Mouse (Mus musculus) megakaryocyte, embryonic 14.5 days (primary cell): ENCODE results near the gene Cc2d1a. TPM values are rescaled to one million over a fixed set of nuclear protein-coding genes. Genes with fewer than 3 reads are reported as not detected.

ENCODE experiments used
- H3K27me3 ChIP-seq: replicated peaks from 2 replicates; pipeline ENCODE3; 2012; ENCODE audit warnings: inconsistent platforms
- H3K36me3 ChIP-seq: replicated peaks from 2 replicates; pipeline ENCODE3; 2012; ENCODE audit warnings: low read length, inconsistent platforms, mixed read lengths
- H3K4me1 ChIP-seq: 2 replicates; pipeline ENCODE4 v1.6.1; 2012; ENCODE audit warnings: inconsistent platforms
- H3K4me3 ChIP-seq: replicated peaks from 2 replicates; pipeline ENCODE3; 2012; ENCODE audit warnings: moderate library complexity, mild to moderate bottlenecking, inconsistent platforms
- H3K9me3 ChIP-seq: 2 replicates; pipeline ENCODE4 v1.6.1; 2012; ENCODE audit warnings: inconsistent platforms
- FLI1 ChIP-seq: IDR thresholded peaks from 2 replicates; pipeline ENCODE4 v1.6.1; 2012; ENCODE audit warnings: low read length, inconsistent platforms, mixed read lengths
- GATA1 ChIP-seq: IDR thresholded peaks from 3 replicates; pipeline ENCODE4 v1.6.1; 2012; ENCODE audit warnings: mixed read lengths, low read length, inconsistent platforms, borderline replicate concordance
- polyA plus RNA-seq: library from polyadenylated mRNA; stranded (reverse); fragments of >175 nt; gene quantifications from 2 replicates; pipeline ENCODE4 v1.2.3, GENCODE M21; 2012; ENCODE audit warnings: low replicate concordance; ENCODE audit not compliant: insufficient read depth

Cc2d1a gene
- polyA plus RNA-seq, 1 experiment = 32.7 TPM

DNA sequence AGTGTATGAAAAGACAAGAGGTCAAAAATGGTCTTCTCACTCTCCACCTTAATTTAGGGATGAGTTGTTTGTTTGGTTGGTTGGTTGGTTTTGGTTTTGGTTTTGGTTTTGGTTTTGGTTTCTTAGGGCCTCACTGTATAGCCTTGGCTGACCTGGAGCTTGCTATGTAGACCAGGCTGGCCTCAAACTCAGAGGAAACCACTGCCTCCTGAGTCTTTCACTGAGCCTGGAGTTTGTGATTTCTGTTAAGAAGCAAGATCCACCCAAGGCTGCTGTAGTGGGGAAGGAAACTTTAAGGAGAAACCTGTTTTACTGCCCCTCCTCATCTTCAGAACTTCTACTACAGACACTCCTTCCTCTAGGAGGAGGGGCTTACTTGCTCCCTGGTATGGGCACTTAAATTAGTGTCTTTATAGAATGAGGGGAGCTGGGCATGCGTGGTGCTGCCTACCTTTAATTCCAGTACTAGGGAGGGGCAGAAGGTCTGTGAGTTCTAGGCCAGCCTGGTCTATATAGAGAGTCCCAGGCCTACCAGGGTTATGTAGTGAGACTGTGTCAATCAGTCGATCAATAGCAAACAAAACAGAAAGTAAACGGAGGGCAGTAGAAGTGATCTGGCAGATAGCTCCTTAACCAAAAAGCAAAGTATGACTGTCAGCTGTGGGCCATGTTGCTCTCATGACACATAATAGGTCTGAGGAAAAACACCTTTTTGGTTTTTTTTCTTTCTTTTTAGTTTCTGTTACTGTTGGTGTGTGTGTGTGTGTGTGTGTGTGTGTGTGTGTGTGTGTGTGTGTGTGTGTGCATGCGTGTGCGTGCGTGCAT is 41.3 kb downstream of the Cc2d1a start:
- Histone ChIP-seq H3K9me3 (peaks cover 3% of the 10 kb centered on the region; the same call in 1 of the 2 replicates), H3K36me3 (peaks cover 18% of the 10 kb centered on the region), H3K4me1 (peaks cover 41% of the 10 kb centered on the region), H3K27me3 (no peaks in the 10 kb centered on the region), H3K4me3 (no peak overlapping the region)
- no peak for TF ChIP-seq FLI1
- no peak for TF ChIP-seq GATA1

DNA sequence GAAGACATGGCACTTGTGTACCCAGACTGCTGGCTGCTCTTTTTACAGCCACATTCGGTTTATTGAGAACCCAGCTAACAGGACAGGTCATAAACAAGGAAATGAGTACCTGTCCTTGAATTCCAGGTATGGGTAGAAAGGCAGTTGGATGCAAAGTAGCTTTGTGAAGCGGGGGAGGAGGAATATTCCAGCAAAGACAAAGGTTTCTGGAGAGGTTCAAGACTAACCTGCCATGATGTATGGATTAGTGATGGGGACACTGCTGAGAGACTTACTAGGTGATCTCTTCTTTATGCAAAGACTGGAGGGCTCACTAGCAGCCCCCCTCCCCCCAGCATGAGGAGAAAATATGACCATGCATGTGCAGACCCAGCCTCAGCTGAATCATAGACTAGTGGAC is 42.1 kb downstream of the Cc2d1a start:
- Histone ChIP-seq H3K27me3 (no peaks in the 10 kb centered on the region), H3K4me3 (no peak overlapping the region)
- TF ChIP-seq GATA1 (no peak), FLI1 (no peak)

DNA sequence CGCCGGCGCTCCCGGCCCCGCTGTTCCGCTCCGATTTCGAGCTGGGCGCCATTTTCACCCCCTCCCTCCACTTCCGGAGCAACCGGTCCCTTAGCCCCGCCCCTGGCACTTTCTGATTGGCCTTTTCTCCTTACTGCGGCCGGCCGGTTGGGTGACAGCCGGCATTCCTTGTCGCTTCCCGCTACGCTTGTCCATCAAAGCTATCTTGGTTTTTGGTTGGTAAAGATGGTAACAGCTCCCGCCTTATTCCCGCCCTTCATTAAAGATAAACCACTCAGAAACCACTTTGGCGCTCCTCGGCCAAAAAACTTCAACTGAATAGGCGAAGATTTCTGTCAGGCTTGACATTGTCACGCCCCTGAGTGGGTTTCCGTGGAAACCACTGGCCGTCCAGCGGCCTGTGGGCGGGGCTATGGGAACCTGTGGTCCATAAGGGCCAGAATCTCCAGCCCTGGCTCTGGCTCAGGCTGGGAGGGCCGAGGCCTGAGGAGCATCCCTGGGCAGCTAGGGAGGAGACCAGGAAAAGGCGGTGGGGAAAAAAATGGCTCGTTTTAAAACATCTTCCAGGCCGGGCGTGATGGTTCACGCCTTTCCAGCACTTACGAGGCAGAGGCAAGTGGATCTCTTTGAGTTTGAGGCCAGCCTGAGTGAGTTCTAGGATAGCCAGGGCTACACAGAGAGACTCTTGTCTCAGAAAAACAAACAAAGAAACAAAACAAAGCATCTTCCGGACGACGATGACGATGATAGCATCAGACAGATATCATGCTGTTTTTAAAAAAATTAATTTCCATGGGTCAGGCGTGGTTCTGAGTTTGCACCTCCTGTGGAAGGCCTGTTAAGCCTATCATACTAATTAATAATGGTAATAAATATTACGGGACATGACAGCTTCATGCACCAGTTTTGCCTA is 42.8 kb downstream of the Cc2d1a start, which contains the start of gene Dcaf15:
Gene Dcaf15 (minus strand): TSS at position 72 of the 913 bp plus-strand sequence.
- Histone ChIP-seq H3K4me3 (peak within 1 kb of the TSS; percentile 96), H3K9me3 (peaks cover 3% of the 10 kb centered on the region; the same call in 1 of the 2 replicates), H3K36me3 (peaks cover 29% of the 10 kb centered on the region), H3K27me3 (no peaks in the 10 kb centered on the region), H3K4me1 (peaks cover 47% of the 10 kb centered on the region)
- TF ChIP-seq GATA1 (no peak), FLI1 (no peak)

More for the DNA sequence above, 42.1 kb downstream of the Cc2d1a start:
- peaks cover 45% of the 10 kb centered on the region for H3K4me1 ChIP-seq
- peaks cover 3% of the 10 kb centered on the region; the same call in 1 of the 2 replicates for H3K9me3 ChIP-seq
- peaks cover 22% of the 10 kb centered on the region for H3K36me3 ChIP-seq

DNA sequence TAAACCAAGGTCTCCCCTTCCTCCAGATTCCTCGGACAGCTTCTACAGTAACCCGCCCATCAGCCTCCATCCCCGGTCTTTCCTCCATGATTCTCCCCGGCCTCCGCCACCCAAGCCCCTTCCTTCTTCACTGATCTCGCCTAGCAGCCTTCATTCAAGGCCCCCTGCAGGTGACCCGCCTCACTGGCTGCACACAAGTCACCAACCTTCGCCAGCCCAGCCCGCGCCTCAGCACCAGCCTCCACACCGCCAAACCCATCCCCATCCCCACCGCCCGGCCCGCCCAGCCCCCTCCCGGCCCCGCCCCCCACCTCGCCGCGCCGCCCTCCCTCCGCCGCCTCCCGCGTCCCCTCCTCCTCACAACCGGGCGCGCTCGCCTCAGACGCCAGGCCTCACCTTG is 43.5 kb downstream of the Cc2d1a start:
- Histone ChIP-seq H3K4me1 (peaks cover 48% of the 10 kb centered on the region), H3K27me3 (no peaks in the 10 kb centered on the region), H3K36me3 (peaks cover 36% of the 10 kb centered on the region), H3K4me3 (peak overlapping the region; percentile 96), H3K9me3 (peaks cover 3% of the 10 kb centered on the region; the same call in 1 of the 2 replicates)
- TF ChIP-seq FLI1 = no peak
- no peak for TF ChIP-seq GATA1

DNA sequence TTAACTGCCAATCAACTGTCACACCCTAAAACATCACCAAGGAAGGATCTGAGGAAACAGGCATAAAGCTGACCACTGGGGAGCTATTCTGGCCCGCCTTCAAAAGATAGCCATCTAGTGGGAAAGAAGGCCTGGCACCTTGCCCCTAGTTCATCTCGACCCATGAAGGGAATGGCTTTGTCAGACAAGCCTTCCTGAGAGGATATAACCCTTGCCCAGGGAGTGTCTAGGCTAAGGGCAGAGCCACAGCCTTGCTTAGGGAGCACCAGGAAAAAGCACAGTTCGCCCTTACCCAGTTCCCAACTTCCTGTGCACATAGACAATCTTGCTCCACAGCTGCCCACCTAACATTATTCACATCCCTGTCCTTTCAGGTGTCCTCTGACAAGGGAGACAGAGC is 44.1 kb downstream of the Cc2d1a start:
- peaks cover 3% of the 10 kb centered on the region; the same call in 1 of the 2 replicates for H3K9me3 ChIP-seq
- H3K27me3 ChIP-seq = no peaks in the 10 kb centered on the region
- H3K36me3 ChIP-seq = peaks cover 42% of the 10 kb centered on the region
- peak overlapping the region; percentile 96 for H3K4me3 ChIP-seq
- H3K4me1 ChIP-seq = peaks cover 48% of the 10 kb centered on the region
- TF ChIP-seq GATA1 (no peak), FLI1 (no peak)

DNA sequence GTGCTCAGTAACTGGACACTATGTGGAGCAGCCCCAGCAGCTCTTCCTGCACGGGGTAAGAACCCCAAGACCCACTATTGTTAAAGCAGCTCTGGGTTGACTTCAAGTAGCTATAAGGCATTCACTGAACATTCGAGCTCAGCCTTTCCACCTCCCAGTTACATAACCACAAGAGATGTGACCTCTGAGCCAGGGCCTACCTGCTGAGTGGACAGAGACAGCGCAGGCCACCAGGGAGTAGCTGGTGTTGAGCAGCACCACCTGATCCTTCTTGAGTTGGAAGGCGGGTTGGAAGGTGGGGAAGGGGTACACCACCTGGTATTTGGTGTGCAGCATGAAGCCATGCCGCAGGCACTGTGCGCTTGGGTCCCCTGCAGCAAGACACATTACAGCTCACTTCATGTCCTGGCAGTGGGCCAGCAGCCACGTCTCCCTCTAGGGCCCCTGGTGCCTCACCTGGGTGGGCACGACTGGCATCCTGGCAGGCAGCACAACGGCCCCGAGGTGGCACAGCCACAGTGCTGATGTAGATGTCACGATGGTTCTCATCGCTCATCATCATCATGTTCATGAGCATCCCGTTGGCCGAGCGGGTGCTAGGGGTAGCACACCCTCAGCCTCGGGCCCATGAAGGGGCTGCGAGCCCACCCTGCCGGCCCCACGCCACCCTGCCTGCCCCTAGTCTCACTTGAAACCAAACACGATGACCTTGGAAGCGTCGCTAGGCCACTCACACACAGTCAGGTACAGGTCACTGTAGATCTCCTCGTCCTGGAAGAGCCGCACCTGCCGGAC is 46.1 kb downstream of the Cc2d1a start:
- H3K27me3 ChIP-seq = no peaks in the 10 kb centered on the region
- peaks cover 62% of the 10 kb centered on the region for H3K36me3 ChIP-seq

DNA sequence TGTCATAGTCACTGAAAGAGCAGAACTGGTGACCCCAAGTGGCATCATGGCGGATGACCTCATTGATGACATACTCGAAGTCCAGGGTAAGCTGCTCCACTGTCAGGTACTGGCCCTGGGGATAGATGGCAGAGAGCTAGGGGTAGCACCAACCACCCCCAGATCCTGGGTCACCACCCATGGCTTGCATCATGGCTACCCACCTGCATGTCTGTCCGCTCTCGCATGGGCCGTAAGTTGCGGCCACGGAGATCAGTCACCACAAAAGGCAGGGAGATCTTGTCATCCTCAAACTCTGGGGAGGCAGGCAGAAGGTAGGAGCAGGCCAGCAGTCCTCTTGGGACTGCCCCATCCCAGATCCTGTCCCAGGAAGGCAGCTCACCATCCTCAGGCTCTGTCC is 49.4 kb downstream of the Cc2d1a start:
- Histone ChIP-seq H3K4me3 (peak overlapping the region; percentile 14), H3K9me3 (no peaks in the 10 kb centered on the region), H3K4me1 (peaks cover 25% of the 10 kb centered on the region), H3K36me3 (peaks cover 94% of the 10 kb centered on the region), H3K27me3 (no peaks in the 10 kb centered on the region)
- TF ChIP-seq FLI1 = no peak
- no peak for TF ChIP-seq GATA1

More for the DNA sequence above, 46.1 kb downstream of the Cc2d1a start:
- no peak for TF ChIP-seq FLI1
- no peak for TF ChIP-seq GATA1
- Histone ChIP-seq H3K9me3 (no peaks in the 10 kb centered on the region), H3K4me1 (peaks cover 48% of the 10 kb centered on the region), H3K4me3 (no peak overlapping the region)

DNA sequence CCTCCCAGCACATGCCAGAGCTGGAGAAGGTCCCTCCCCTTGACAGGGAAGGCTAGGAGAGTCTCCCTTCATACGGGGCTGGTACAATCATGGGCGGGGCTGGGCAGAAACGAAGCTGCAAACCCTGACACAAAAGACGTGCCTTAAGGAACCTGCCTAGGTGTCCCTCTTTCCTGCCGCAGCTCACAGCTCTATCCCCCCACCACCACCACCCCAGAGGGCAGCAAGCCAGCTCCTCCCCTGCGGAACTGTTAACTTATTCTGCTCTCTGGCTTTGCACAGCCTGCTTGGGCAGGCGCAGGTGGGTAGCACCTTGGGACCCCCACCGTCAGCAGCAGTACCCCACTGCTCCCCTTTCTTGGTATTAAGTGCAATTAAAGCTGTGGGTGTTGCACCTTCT is 51.7 kb downstream of the Cc2d1a start:
- H3K4me1 ChIP-seq = 0 out of 2 replicates have a peak, but pooled peaks cover 3% of the 10 kb centered on the region
- no peak overlapping the region for H3K4me3 ChIP-seq
- H3K36me3 ChIP-seq = peaks cover 95% of the 10 kb centered on the region
- no peaks in the 10 kb centered on the region for H3K9me3 ChIP-seq
- TF ChIP-seq GATA1 = no peak
- no peak for TF ChIP-seq FLI1
- H3K27me3 ChIP-seq = no peaks in the 10 kb centered on the region

DNA sequence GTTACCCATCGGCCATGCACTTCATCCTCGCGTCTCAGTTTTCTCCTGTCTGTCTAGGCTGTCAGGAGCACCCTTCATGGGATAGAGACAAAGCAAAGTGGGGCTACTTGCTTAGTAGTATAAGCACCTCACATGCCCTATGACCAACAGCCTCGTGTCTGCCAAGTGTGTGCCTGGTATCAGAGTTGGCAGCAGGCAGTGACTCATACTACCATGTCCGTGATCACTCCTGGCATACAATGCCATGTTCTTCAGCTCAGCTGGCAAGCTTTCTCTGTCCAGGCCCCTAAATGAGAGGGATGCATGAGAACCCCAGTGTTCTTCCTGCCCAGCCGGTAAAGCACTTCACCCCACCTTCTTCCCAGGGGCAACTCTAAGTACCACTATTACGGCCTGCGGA is 57.2 kb downstream of the Cc2d1a start:
- Histone ChIP-seq H3K9me3 (no peaks in the 10 kb centered on the region), H3K4me1 (peaks cover 4% of the 10 kb centered on the region; the same call in 1 of the 2 replicates), H3K27me3 (no peaks in the 10 kb centered on the region), H3K36me3 (peaks cover 97% of the 10 kb centered on the region), H3K4me3 (no peak overlapping the region)
- no peak for TF ChIP-seq FLI1
